Mouse (Mus musculus): Measurements from ENCODE around the gene Vmn2r80. TPM values are rescaled to one million over a fixed set of nuclear protein-coding genes. Genes with fewer than 3 reads are reported as not detected.
"Not testable (repeated sequence)": the region's sequence is repeated elsewhere in the genome, so short reads cannot be mapped to it uniquely, and the experiment has no call there.

The Vmn2r80 gene
- total RNA-seq (2012; rRNA removed): not detected in 2 replicates

DNA sequence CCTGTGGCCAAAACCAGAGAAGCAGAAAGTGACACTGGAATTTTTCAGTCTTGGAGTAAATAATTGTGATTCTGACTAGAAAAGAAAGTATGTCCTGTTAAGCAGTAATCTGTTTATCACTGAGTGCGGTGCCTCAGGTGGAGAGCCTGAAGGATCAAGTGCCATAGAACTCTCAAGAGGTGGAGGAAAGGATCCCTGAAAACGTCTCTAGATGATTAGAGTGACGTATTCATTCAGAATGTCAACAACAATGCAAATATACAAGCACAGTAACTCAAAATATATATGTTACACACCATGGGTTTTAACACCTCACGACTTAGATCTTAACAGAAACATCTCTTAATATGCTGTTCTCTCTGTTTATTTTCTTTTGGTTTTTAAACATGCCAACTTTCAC lies at the start of gene Vmn2r80:
TSS of gene Vmn2r80 (plus strand) at position 301 of the 400 bp plus-strand sequence.
- in situ Hi-C loops (cut with MboI; ENCODE audit: low sequenced_read_pairs in 2 of 2, unreplicated experiment in 2 of 2); H3K4me3 ChIP-seq (ENCODE audit: insufficient read depth in 1 of 2, low read depth in 1 of 2, low read length in 2 of 2, poor library complexity in 1 of 2, severe bottlenecking in 1 of 2); H3K27ac ChIP-seq (ENCODE audit: insufficient read depth, low read depth, low read length, poor library complexity, severe bottlenecking); H3K4me1 ChIP-seq (ENCODE audit: control insufficient read depth in 2 of 2, insufficient read depth in 2 of 2, low read length in 2 of 2, poor library complexity in 1 of 2); H3K36me3 ChIP-seq (ENCODE audit: control insufficient read depth, insufficient read depth, low read length, poor library complexity, severe bottlenecking); H3K9me3 ChIP-seq (ENCODE audit: control insufficient read depth, insufficient read depth, low read depth, low read length); DNase-seq (ENCODE audit: low read depth, low spot score); H3K9ac ChIP-seq (ENCODE audit: insufficient read depth, low read depth, low read length, poor library complexity, severe bottlenecking): not testable (repeated sequence)

- Histone ChIP-seq H3K27ac (ENCODE audit: insufficient read depth, low read depth, low read length, poor library complexity, severe bottlenecking) (no peak overlapping the region), H3K9me3 (ENCODE audit: control insufficient read depth, insufficient read depth, low read depth, low read length) (no peaks in the 10 kb centered on the region), H3K4me1 (ENCODE audit: control insufficient read depth in 2 of 2, insufficient read depth in 2 of 2, low read length in 2 of 2, poor library complexity in 1 of 2) (no peaks in the 10 kb centered on the region; a peak in 1 of 4 replicates), H3K36me3 (ENCODE audit: control insufficient read depth, insufficient read depth, low read length, poor library complexity, severe bottlenecking) (no peaks in the 10 kb centered on the region), H3K9ac (ENCODE audit: insufficient read depth, low read depth, low read length, poor library complexity, severe bottlenecking) (no peak overlapping the region), H3K4me3 (ENCODE audit: insufficient read depth in 1 of 2, low read depth in 1 of 2, low read length in 2 of 2, poor library complexity in 1 of 2, severe bottlenecking in 1 of 2) (no peak overlapping the region)
- peak; percentile 33 for DNase-seq (ENCODE audit: low read depth, low spot score)
- TF ChIP-seq MAFK (IDR thresholded peaks at IDR 0.05; ENCODE audit: insufficient read depth, low read depth, low read length) (no peak), HCFC1 (IDR thresholded peaks at IDR 0.05; ENCODE audit: borderline replicate concordance, insufficient read depth, low read length) (no peak), CHD2 (IDR thresholded peaks at IDR 0.05; ENCODE audit: low read depth, low read length) (no peak), ZNF384 (IDR thresholded peaks at IDR 0.05; ENCODE audit: low read depth, low read length) (no peak), ZC3H11A (IDR thresholded peaks at IDR 0.05; ENCODE audit: borderline replicate concordance, low read depth, low read length) (no peak)
- in situ Hi-C loops (cut with MboI; ENCODE audit: low sequenced_read_pairs in 2 of 2, unreplicated experiment in 2 of 2): loop anchor here in 1 of 2 experiments (25.0 kb wide), 1 partner anchor 469 kb away; no protein-coding TSS in a partner anchor
These were observed 42.0 kb upstream of the Vmn2r80 start for GRCm38 (mm10) chr10:79106325-79107282.

- H3K4me3 ChIP-seq (ENCODE audit: insufficient read depth in 1 of 2, low read depth in 1 of 2, low read length in 2 of 2, poor library complexity in 1 of 2, severe bottlenecking in 1 of 2): no peak overlapping the region
- no peak overlapping the region for H3K27ac ChIP-seq (ENCODE audit: insufficient read depth, low read depth, low read length, poor library complexity, severe bottlenecking)
- no peaks in the 10 kb centered on the region; a peak in 1 of 4 replicates for H3K4me1 ChIP-seq (ENCODE audit: control insufficient read depth in 2 of 2, insufficient read depth in 2 of 2, low read length in 2 of 2, poor library complexity in 1 of 2)
- H3K36me3 ChIP-seq (ENCODE audit: control insufficient read depth, insufficient read depth, low read length, poor library complexity, severe bottlenecking): no peaks in the 10 kb centered on the region
- in situ Hi-C loops (cut with MboI; ENCODE audit: low sequenced_read_pairs in 2 of 2, unreplicated experiment in 2 of 2): loop anchor here in 1 of 2 experiments (25.0 kb wide), 1 partner anchor 470 kb away; no protein-coding TSS in a partner anchor
- no peak for DNase-seq (ENCODE audit: low read depth, low spot score)
- H3K9ac ChIP-seq (ENCODE audit: insufficient read depth, low read depth, low read length, poor library complexity, severe bottlenecking): no peak overlapping the region
- H3K9me3 ChIP-seq (ENCODE audit: control insufficient read depth, insufficient read depth, low read depth, low read length): no peaks in the 10 kb centered on the region
- TF ChIP-seq ZNF384 (IDR thresholded peaks at IDR 0.05; ENCODE audit: low read depth, low read length) (no peak), HCFC1 (IDR thresholded peaks at IDR 0.05; ENCODE audit: borderline replicate concordance, insufficient read depth, low read length) (no peak), MAFK (IDR thresholded peaks at IDR 0.05; ENCODE audit: insufficient read depth, low read depth, low read length) (no peak), CHD2 (IDR thresholded peaks at IDR 0.05; ENCODE audit: low read depth, low read length) (no peak), ZC3H11A (IDR thresholded peaks at IDR 0.05; ENCODE audit: borderline replicate concordance, low read depth, low read length) (no peak)
These were observed 41.0 kb upstream of the Vmn2r80 start for GRCm38 (mm10) chr10:79107531-79107930.

GRCm38 (mm10) chr10:79109156-79109555 lies 39.4 kb upstream of the Vmn2r80 start:
- H3K4me3 ChIP-seq (ENCODE audit: insufficient read depth in 1 of 2, low read depth in 1 of 2, low read length in 2 of 2, poor library complexity in 1 of 2, severe bottlenecking in 1 of 2): no peak overlapping the region
- TF ChIP-seq ZC3H11A (IDR thresholded peaks at IDR 0.05; ENCODE audit: borderline replicate concordance, low read depth, low read length): no peak
- no peak for TF ChIP-seq MAFK (IDR thresholded peaks at IDR 0.05; ENCODE audit: insufficient read depth, low read depth, low read length)
- TF ChIP-seq ZNF384 (IDR thresholded peaks at IDR 0.05; ENCODE audit: low read depth, low read length): no peak
- TF ChIP-seq HCFC1 (IDR thresholded peaks at IDR 0.05; ENCODE audit: borderline replicate concordance, insufficient read depth, low read length): no peak
- TF ChIP-seq CHD2 (IDR thresholded peaks at IDR 0.05; ENCODE audit: low read depth, low read length): no peak
- no peaks in the 10 kb centered on the region; a peak in 1 of 4 replicates for H3K4me1 ChIP-seq (ENCODE audit: control insufficient read depth in 2 of 2, insufficient read depth in 2 of 2, low read length in 2 of 2, poor library complexity in 1 of 2)
- no peaks in the 10 kb centered on the region for H3K36me3 ChIP-seq (ENCODE audit: control insufficient read depth, insufficient read depth, low read length, poor library complexity, severe bottlenecking)
- no peak for DNase-seq (ENCODE audit: low read depth, low spot score)
- no peak overlapping the region for H3K9ac ChIP-seq (ENCODE audit: insufficient read depth, low read depth, low read length, poor library complexity, severe bottlenecking)
- H3K9me3 ChIP-seq (ENCODE audit: control insufficient read depth, insufficient read depth, low read depth, low read length): no peaks in the 10 kb centered on the region
- no peak overlapping the region for H3K27ac ChIP-seq (ENCODE audit: insufficient read depth, low read depth, low read length, poor library complexity, severe bottlenecking)
- in situ Hi-C loops (cut with MboI; ENCODE audit: low sequenced_read_pairs in 2 of 2, unreplicated experiment in 2 of 2): loop anchor here in 1 of 2 experiments (25.0 kb wide), 1 partner anchor 472 kb away; no protein-coding TSS in a partner anchor
